Mouse (Mus musculus): ENCODE measurements at regions not wholly inside any gene's neighbourhood (a gene's known extent, or its start where the extent isn't known, plus 50 kb on each side); places are given as distances from the start of the nearest gene placed in this dataset.

GRCm38 (mm10) chr14:46661792-46662545, 98.4 kb upstream of the Cdkn3 start:
- Histone ChIP-seq H3K27ac (ENCODE audit: low read depth) (0 out of 2 replicates have a peak overlapping the region, but pooled peaks have one; percentile 6), H3K36me3 (ENCODE audit: insufficient read depth) (no peaks in the 10 kb centered on the region), H3K4me2 (no peak overlapping the region), H3K27me3 (ENCODE audit: insufficient read depth, low read length) (no peaks in the 10 kb centered on the region), H3K9me3 (ENCODE audit: low read depth, low read length) (no peaks in the 10 kb centered on the region), H3K9ac (no peak overlapping the region), H3K4me1 (ENCODE audit: insufficient read depth) (peaks cover 10% of the 10 kb centered on the region; the same call in 1 of the 2 replicates), H3K4me3 (ENCODE audit: low read depth, low read length) (no peak overlapping the region)
- DNase-seq (peak; percentile 40), ATAC-seq (ENCODE audit: insufficient read depth) (peak; percentile 75; the same call in 1 of the 2 replicates)
- TF ChIP-seq CTCF (IDR thresholded peaks at IDR 0.05; ENCODE audit: low read depth), result no peak
- 5% methylated on average over 9 of the region's 9 CpGs for WGBS

- H3K9me3 ChIP-seq (ENCODE audit: low read depth, low read length), result no peaks in the 10 kb centered on the region
- no peak overlapping the region for H3K9ac ChIP-seq
- no peak overlapping the region for H3K4me3 ChIP-seq (ENCODE audit: low read depth, low read length)
- no peak overlapping the region for H3K4me2 ChIP-seq
- ATAC-seq (ENCODE audit: insufficient read depth), result peak; percentile 31; the same call in 1 of the 2 replicates
- H3K36me3 ChIP-seq (ENCODE audit: insufficient read depth), result no peaks in the 10 kb centered on the region
- peaks cover 10% of the 10 kb centered on the region; the same call in 1 of the 2 replicates for H3K4me1 ChIP-seq (ENCODE audit: insufficient read depth)
- no peaks in the 10 kb centered on the region for H3K27me3 ChIP-seq (ENCODE audit: insufficient read depth, low read length)
- WGBS, result 20% methylated on average over 3 of the region's 3 CpGs
- peak; percentile 57 for DNase-seq
- 0 out of 2 replicates have a peak overlapping the region, but pooled peaks have one; percentile 6 for H3K27ac ChIP-seq (ENCODE audit: low read depth)
- TF ChIP-seq CTCF (IDR thresholded peaks at IDR 0.05; ENCODE audit: low read depth), result no peak
Observed at GRCm38 (mm10) chr14:46661118-46661791, 99.1 kb upstream of the Cdkn3 start.

- H3K9me3 ChIP-seq (ENCODE audit: low read depth, low read length), result no peaks in the 10 kb centered on the region
- no peak overlapping the region for H3K4me2 ChIP-seq
- H3K4me3 ChIP-seq (ENCODE audit: low read depth, low read length), result no peak overlapping the region
- DNase-seq (no peak), ATAC-seq (ENCODE audit: insufficient read depth) (no peak)
- no peak for TF ChIP-seq CTCF (IDR thresholded peaks at IDR 0.05; ENCODE audit: low read depth)
- no peaks in the 10 kb centered on the region for H3K27me3 ChIP-seq (ENCODE audit: insufficient read depth, low read length)
- peaks cover 10% of the 10 kb centered on the region; the same call in 1 of the 2 replicates for H3K4me1 ChIP-seq (ENCODE audit: insufficient read depth)
- no peaks in the 10 kb centered on the region for H3K36me3 ChIP-seq (ENCODE audit: insufficient read depth)
- no peak overlapping the region for H3K9ac ChIP-seq
- no peak overlapping the region for H3K27ac ChIP-seq (ENCODE audit: low read depth)
- 53% methylated on average over 4 of the region's 4 CpGs for WGBS
Observed at GRCm38 (mm10) chr14:46659365-46659764, 101.0 kb upstream of the Cdkn3 start.

GRCm38 (mm10) chr14:46656249-46656648, 104.1 kb upstream of the Cdkn3 start:
- no peak overlapping the region for H3K4me3 ChIP-seq (ENCODE audit: low read depth, low read length)
- no peaks in the 10 kb centered on the region for H3K9me3 ChIP-seq (ENCODE audit: low read depth, low read length)
- H3K4me2 ChIP-seq, result no peak overlapping the region
- DNase-seq (no peak), ATAC-seq (ENCODE audit: insufficient read depth) (no peak)
- H3K36me3 ChIP-seq (ENCODE audit: insufficient read depth), result no peaks in the 10 kb centered on the region
- H3K4me1 ChIP-seq (ENCODE audit: insufficient read depth), result 0 out of 2 replicates have a peak, but pooled peaks cover 3% of the 10 kb centered on the region
- WGBS, result 80% methylated on average over 10 of the region's 10 CpGs
- H3K9ac ChIP-seq, result no peak overlapping the region
- no peak overlapping the region for H3K27ac ChIP-seq (ENCODE audit: low read depth)
- TF ChIP-seq CTCF (IDR thresholded peaks at IDR 0.05; ENCODE audit: low read depth), result no peak
- H3K27me3 ChIP-seq (ENCODE audit: insufficient read depth, low read length), result no peaks in the 10 kb centered on the region

GRCm38 (mm10) chr14:46647319-46647974, 112.9 kb upstream of the Cdkn3 start:
- no peak overlapping the region for H3K27ac ChIP-seq (ENCODE audit: low read depth)
- H3K36me3 ChIP-seq (ENCODE audit: insufficient read depth), result no peaks in the 10 kb centered on the region
- H3K9me3 ChIP-seq (ENCODE audit: low read depth, low read length), result no peaks in the 10 kb centered on the region
- no peaks in the 10 kb centered on the region for H3K4me1 ChIP-seq (ENCODE audit: insufficient read depth)
- H3K9ac ChIP-seq, result no peak overlapping the region
- TF ChIP-seq CTCF (IDR thresholded peaks at IDR 0.05; ENCODE audit: low read depth), result no peak
- DNase-seq (no peak), ATAC-seq (ENCODE audit: insufficient read depth) (no peak)
- 48% methylated on average over 12 of the region's 12 CpGs for WGBS
- no peaks in the 10 kb centered on the region for H3K27me3 ChIP-seq (ENCODE audit: insufficient read depth, low read length)
- H3K4me2 ChIP-seq, result no peak overlapping the region
- H3K4me3 ChIP-seq (ENCODE audit: low read depth, low read length), result no peak overlapping the region

- no peaks in the 10 kb centered on the region for H3K9me3 ChIP-seq (ENCODE audit: low read depth, low read length)
- no peaks in the 10 kb centered on the region for H3K27me3 ChIP-seq (ENCODE audit: insufficient read depth, low read length)
Observed at GRCm38 (mm10) chr14:46646673-46647318, 113.5 kb upstream of the Cdkn3 start.

More at GRCm38 (mm10) chr14:46646673-46647318, 113.5 kb upstream of the Cdkn3 start:
- Histone ChIP-seq H3K4me2 (no peak overlapping the region), H3K27ac (ENCODE audit: low read depth) (no peak overlapping the region), H3K9ac (no peak overlapping the region), H3K4me3 (ENCODE audit: low read depth, low read length) (no peak overlapping the region), H3K4me1 (ENCODE audit: insufficient read depth) (no peaks in the 10 kb centered on the region), H3K36me3 (ENCODE audit: insufficient read depth) (no peaks in the 10 kb centered on the region)
- 75% methylated on average over 14 of the region's 14 CpGs for WGBS
- no peak for TF ChIP-seq CTCF (IDR thresholded peaks at IDR 0.05; ENCODE audit: low read depth)
- no peak for ATAC-seq (ENCODE audit: insufficient read depth)
- DNase-seq, result no peak

Data from lung, embryonic 14.5 days (tissue).